Mouse (Mus musculus): ENCODE data around the gene Nxph4. TPM values are rescaled to one million over a fixed set of nuclear protein-coding genes. Genes with fewer than 3 reads are reported as not detected.

Nxph4 gene
- total and polyA plus RNA-seq, 3 experiments, result 0.11 to 0.40 TPM; not detected in 1

- H3K4me1 ChIP-seq (ENCODE audit: insufficient read depth, low read depth, low read length), result no peaks in the 10 kb centered on the region
- TF ChIP-seq GATA1 (IDR thresholded peaks at IDR 0.05; ENCODE audit: borderline replicate concordance, low read length) (no peak), POLR2AphosphoS5 (IDR thresholded peaks at IDR 0.05; ENCODE audit: insufficient replicate concordance, low read depth, low read length) (no peak), GATA2 (IDR thresholded peaks at IDR 0.05; ENCODE audit: borderline replicate concordance, low read depth, low read length) (no peak), CTCF (IDR thresholded peaks at IDR 0.05; ENCODE audit: low read depth, low read length) (no peak), TAL1 (conservative IDR thresholded peaks at IDR 0.05; ENCODE audit: low read depth, low read length) (no peak)
- no peaks in the 10 kb centered on the region for H3K27me3 ChIP-seq (ENCODE audit: insufficient read depth, low read length)
- no peaks in the 10 kb centered on the region for H3K9me3 ChIP-seq (replicated peaks)
- H3K4me3 ChIP-seq (ENCODE audit: low read depth, low read length), result no peak overlapping the region
- ATAC-seq (ENCODE audit: extremely low read depth, insufficient number of reproducible peaks, low FRiP score, poor library complexity, severe bottlenecking), result no peak
- peaks cover 84% of the 10 kb centered on the region for H3K36me3 ChIP-seq (replicated peaks)
- no peak for DNase-seq (ENCODE audit: low spot score)
Observed at GRCm38 (mm10) chr10:127476541-127476940, 57.8 kb downstream of the Nxph4 start.

Other genes starting within 250 kb of the Nxph4 start
Only the 20 nearest of the 21 such genes appear.
- gene Mars, start 222.8 kb downstream of the Nxph4 start, total RNA-seq (2014; fragmentation: Nextera tagmentation), result 97.3 and 102 TPM in 2 replicates
- 109 and 144 TPM in 2 replicates for gene Mars, start 222.8 kb downstream of the Nxph4 start, total RNA-seq (2017)
- 104 and 108 TPM in 2 replicates for gene Mars, start 222.8 kb downstream of the Nxph4 start, polyA plus RNA-seq (2012)
- gene Arhgap9, start 212.6 kb downstream of the Nxph4 start, total RNA-seq (2014; fragmentation: Nextera tagmentation), result 43.3 and 43.7 TPM in 2 replicates
- 89.2 and 100 TPM in 2 replicates for gene Arhgap9, start 212.6 kb downstream of the Nxph4 start, total RNA-seq (2017)
- gene Arhgap9, start 212.6 kb downstream of the Nxph4 start, polyA plus RNA-seq (2012), result 54.8 and 59.5 TPM in 2 replicates
- gene Gli1, start 192.6 kb downstream of the Nxph4 start, total RNA-seq (2014; fragmentation: Nextera tagmentation), result 0.23 and 0.24 TPM in 2 replicates
- gene Gli1, start 192.6 kb downstream of the Nxph4 start, total RNA-seq (2017), result 0.11 TPM in 1 of 2 replicates, not detected in the other
- 0.15 and 0.18 TPM in 2 replicates for gene Gli1, start 192.6 kb downstream of the Nxph4 start, polyA plus RNA-seq (2012)
- not detected in 2 replicates for gene Inhbe, start 180.1 kb downstream of the Nxph4 start, total RNA-seq (2014; fragmentation: Nextera tagmentation)
- 0.06 and 0.11 TPM in 2 replicates for gene Inhbe, start 180.1 kb downstream of the Nxph4 start, total RNA-seq (2017)
- gene Inhbe, start 180.1 kb downstream of the Nxph4 start, polyA plus RNA-seq (2012), result 0.01 TPM in 2 replicates
- not detected in 2 replicates for gene Inhbc, start 164.1 kb downstream of the Nxph4 start, total RNA-seq (2014; fragmentation: Nextera tagmentation)
- gene Inhbc, start 164.1 kb downstream of the Nxph4 start, total RNA-seq (2017), result 0.05 TPM in 1 of 2 replicates, not detected in the other
- gene Inhbc, start 164.1 kb downstream of the Nxph4 start, polyA plus RNA-seq (2012), result not detected in 2 replicates
- gene R3hdm2, start 154.2 kb downstream of the Nxph4 start, total RNA-seq (2014; fragmentation: Nextera tagmentation), result 95.6 and 123 TPM in 2 replicates
- 14.8 and 15.6 TPM in 2 replicates for gene R3hdm2, start 154.2 kb downstream of the Nxph4 start, total RNA-seq (2017)
- 97.4 and 119 TPM in 2 replicates for gene R3hdm2, start 154.2 kb downstream of the Nxph4 start, polyA plus RNA-seq (2012)
- gene Stac3, start 32.9 kb downstream of the Nxph4 start, total RNA-seq (2014; fragmentation: Nextera tagmentation), result 1.2 TPM in 1 of 2 replicates, not detected in the other
- gene Stac3, start 32.9 kb downstream of the Nxph4 start, total RNA-seq (2017), result 0.60 and 0.93 TPM in 2 replicates
- gene Stac3, start 32.9 kb downstream of the Nxph4 start, polyA plus RNA-seq (2012), result 0.07 and 0.17 TPM in 2 replicates
- 976 and 1,076 TPM in 2 replicates for gene Ndufa4l2, start 19.6 kb downstream of the Nxph4 start, total RNA-seq (2014; fragmentation: Nextera tagmentation)
- 238 and 262 TPM in 2 replicates for gene Ndufa4l2, start 19.6 kb downstream of the Nxph4 start, total RNA-seq (2017)
- 1,245 and 1,719 TPM in 2 replicates for gene Ndufa4l2, start 19.6 kb downstream of the Nxph4 start, polyA plus RNA-seq (2012)
- 338 and 343 TPM in 2 replicates for gene Shmt2, start 12.1 kb downstream of the Nxph4 start, total RNA-seq (2014; fragmentation: Nextera tagmentation)
- gene Shmt2, start 12.1 kb downstream of the Nxph4 start, total RNA-seq (2017), result 238 and 271 TPM in 2 replicates
- 622 and 702 TPM in 2 replicates for gene Shmt2, start 12.1 kb downstream of the Nxph4 start, polyA plus RNA-seq (2012)
- 0.30 TPM in 1 of 2 replicates, not detected in the other for gene Lrp1, start 86.6 kb upstream of the Nxph4 start, total RNA-seq (2014; fragmentation: Nextera tagmentation)
- gene Lrp1, start 86.6 kb upstream of the Nxph4 start, total RNA-seq (2017), result 0.06 and 0.27 TPM in 2 replicates
- gene Lrp1, start 86.6 kb upstream of the Nxph4 start, polyA plus RNA-seq (2012), result 0.67 and 0.86 TPM in 2 replicates
- 44.0 and 55.0 TPM in 2 replicates for gene Stat6, start 108.4 kb upstream of the Nxph4 start, total RNA-seq (2014; fragmentation: Nextera tagmentation)
- gene Stat6, start 108.4 kb upstream of the Nxph4 start, total RNA-seq (2017), result 84.0 and 90.5 TPM in 2 replicates
- gene Stat6, start 108.4 kb upstream of the Nxph4 start, polyA plus RNA-seq (2012), result 65.5 and 69.5 TPM in 2 replicates
- gene Nemp1, start 132.3 kb upstream of the Nxph4 start, total RNA-seq (2014; fragmentation: Nextera tagmentation), result 41.9 and 57.6 TPM in 2 replicates
- 36.2 and 40.4 TPM in 2 replicates for gene Nemp1, start 132.3 kb upstream of the Nxph4 start, total RNA-seq (2017)
- gene Nemp1, start 132.3 kb upstream of the Nxph4 start, polyA plus RNA-seq (2012), result 5.5 and 5.6 TPM in 2 replicates
- gene Nab2, start 134.0 kb upstream of the Nxph4 start, total RNA-seq (2014; fragmentation: Nextera tagmentation), result 28.6 and 31.6 TPM in 2 replicates
- gene Nab2, start 134.0 kb upstream of the Nxph4 start, total RNA-seq (2017), result 41.0 and 41.8 TPM in 2 replicates
- gene Nab2, start 134.0 kb upstream of the Nxph4 start, polyA plus RNA-seq (2012), result 92.3 and 106 TPM in 2 replicates
- 0.23 and 3.1 TPM in 2 replicates for gene Myo1a, start 170.6 kb upstream of the Nxph4 start, total RNA-seq (2014; fragmentation: Nextera tagmentation)
- 0.16 and 0.23 TPM in 2 replicates for gene Myo1a, start 170.6 kb upstream of the Nxph4 start, total RNA-seq (2017)
- gene Myo1a, start 170.6 kb upstream of the Nxph4 start, polyA plus RNA-seq (2012), result 0.09 TPM in 1 of 2 replicates, not detected in the other
- gene Tac2, start 189.9 kb upstream of the Nxph4 start, total RNA-seq (2014; fragmentation: Nextera tagmentation), result not detected in 2 replicates
- gene Tac2, start 189.9 kb upstream of the Nxph4 start, total RNA-seq (2017), result not detected in 2 replicates
- not detected in 2 replicates for gene Tac2, start 189.9 kb upstream of the Nxph4 start, polyA plus RNA-seq (2012)
- gene Zbtb39, start 205.0 kb upstream of the Nxph4 start, total RNA-seq (2014; fragmentation: Nextera tagmentation), result 16.1 and 17.2 TPM in 2 replicates
- 3.9 and 4.0 TPM in 2 replicates for gene Zbtb39, start 205.0 kb upstream of the Nxph4 start, total RNA-seq (2017)
- gene Zbtb39, start 205.0 kb upstream of the Nxph4 start, polyA plus RNA-seq (2012), result 3.0 and 3.6 TPM in 2 replicates
- gene Gpr182, start 217.2 kb upstream of the Nxph4 start, total RNA-seq (2014; fragmentation: Nextera tagmentation), result not detected in 2 replicates
- 0.17 TPM in 1 of 2 replicates, not detected in the other for gene Gpr182, start 217.2 kb upstream of the Nxph4 start, total RNA-seq (2017)
- gene Gpr182, start 217.2 kb upstream of the Nxph4 start, polyA plus RNA-seq (2012), result not detected in 2 replicates
- gene Rdh1, start 225.2 kb upstream of the Nxph4 start, total RNA-seq (2014; fragmentation: Nextera tagmentation), result 0.30 TPM in 1 of 2 replicates, not detected in the other
- gene Rdh1, start 225.2 kb upstream of the Nxph4 start, total RNA-seq (2017), result 0.05 and 0.06 TPM in 2 replicates
- gene Rdh1, start 225.2 kb upstream of the Nxph4 start, polyA plus RNA-seq (2012), result not detected in 2 replicates
- gene Rdh16f1, start 225.2 kb upstream of the Nxph4 start, total RNA-seq (2014; fragmentation: Nextera tagmentation), result not detected in 2 replicates
- gene Rdh16f1, start 225.2 kb upstream of the Nxph4 start, total RNA-seq (2017), result not detected in 2 replicates
- gene Rdh16f1, start 225.2 kb upstream of the Nxph4 start, polyA plus RNA-seq (2012), result not detected in 2 replicates
- gene Rdh9, start 241.8 kb upstream of the Nxph4 start, total RNA-seq (2014; fragmentation: Nextera tagmentation), result not detected in 2 replicates
- 0.16 and 0.29 TPM in 2 replicates for gene Rdh9, start 241.8 kb upstream of the Nxph4 start, total RNA-seq (2017)
- gene Rdh9, start 241.8 kb upstream of the Nxph4 start, polyA plus RNA-seq (2012), result not detected in 2 replicates

All from G1E (cell line).